Mouse (Mus musculus) erythroblast, embryonic 14.5 days (primary cell): Measurements from ENCODE around the gene Hoxa4.

Experiments used
- GATA1 ChIP-seq: IDR thresholded peaks from 2 replicates; pipeline ENCODE4 v1.6.1; 2012; ENCODE audit warnings: low read length, inconsistent platforms, mixed read lengths
- TAL1 ChIP-seq: IDR thresholded peaks from 3 replicates; pipeline ENCODE4 v1.6.1; 2012; ENCODE audit warnings: low read length, inconsistent platforms, mixed read lengths

DNA sequence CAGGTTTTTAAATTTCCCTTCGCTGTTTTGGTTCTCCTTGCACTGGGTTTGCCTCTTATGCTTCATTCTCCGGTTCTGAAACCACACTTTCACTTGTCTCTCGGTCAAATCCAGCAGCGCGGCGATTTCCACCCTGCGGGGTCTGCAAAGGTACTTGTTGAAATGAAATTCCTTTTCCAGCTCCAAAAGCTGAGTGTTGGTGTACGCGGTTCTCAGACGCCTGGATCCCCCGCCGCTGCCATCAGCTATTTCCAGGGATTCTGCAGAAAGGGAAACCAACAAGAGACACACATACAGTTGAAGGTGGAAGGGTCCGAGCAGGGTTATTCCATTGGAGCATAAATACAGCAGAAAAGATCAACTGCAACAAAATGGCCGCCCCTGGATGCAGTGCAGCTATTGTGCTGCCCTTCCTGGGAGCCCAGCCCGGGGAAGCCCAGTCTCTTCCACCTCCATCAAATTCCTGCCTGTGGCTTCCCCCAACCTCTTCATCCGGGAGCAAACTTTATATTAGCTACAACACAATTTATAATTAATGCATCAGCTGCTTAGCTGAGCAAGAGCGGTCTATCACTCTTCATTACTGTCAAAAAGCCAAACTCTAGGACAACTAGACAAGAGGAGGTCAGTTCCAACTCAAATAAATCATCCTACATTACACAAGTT, 28.1 kb downstream of the Hoxa4 start:
- TF ChIP-seq GATA1 (no peak), TAL1 (no peak)
